Mouse (Mus musculus) activated CD4-positive, CD25-positive, alpha-beta regulatory T cell, adult 4 months (primary cell): ENCODE results near the gene Gm20498. TPM values are rescaled to one million over a fixed set of nuclear protein-coding genes. Genes with fewer than 3 reads are reported as not detected.

Experiments
- ATAC-seq: one replicate; pipeline ENCODE4 v1.8.0; 2017
- polyA plus RNA-seq, 2 experiments: library from polyadenylated mRNA; unstranded; fragments of 100-300 nt; shearing (Covaris generic); gene quantifications; one replicate each; pipeline ENCODE4 v1.2.1; 2017

The Gm20498 gene
- polyA plus RNA-seq, 2 experiments from 2014 or later, result 11.3 to 14.9 TPM

DNA sequence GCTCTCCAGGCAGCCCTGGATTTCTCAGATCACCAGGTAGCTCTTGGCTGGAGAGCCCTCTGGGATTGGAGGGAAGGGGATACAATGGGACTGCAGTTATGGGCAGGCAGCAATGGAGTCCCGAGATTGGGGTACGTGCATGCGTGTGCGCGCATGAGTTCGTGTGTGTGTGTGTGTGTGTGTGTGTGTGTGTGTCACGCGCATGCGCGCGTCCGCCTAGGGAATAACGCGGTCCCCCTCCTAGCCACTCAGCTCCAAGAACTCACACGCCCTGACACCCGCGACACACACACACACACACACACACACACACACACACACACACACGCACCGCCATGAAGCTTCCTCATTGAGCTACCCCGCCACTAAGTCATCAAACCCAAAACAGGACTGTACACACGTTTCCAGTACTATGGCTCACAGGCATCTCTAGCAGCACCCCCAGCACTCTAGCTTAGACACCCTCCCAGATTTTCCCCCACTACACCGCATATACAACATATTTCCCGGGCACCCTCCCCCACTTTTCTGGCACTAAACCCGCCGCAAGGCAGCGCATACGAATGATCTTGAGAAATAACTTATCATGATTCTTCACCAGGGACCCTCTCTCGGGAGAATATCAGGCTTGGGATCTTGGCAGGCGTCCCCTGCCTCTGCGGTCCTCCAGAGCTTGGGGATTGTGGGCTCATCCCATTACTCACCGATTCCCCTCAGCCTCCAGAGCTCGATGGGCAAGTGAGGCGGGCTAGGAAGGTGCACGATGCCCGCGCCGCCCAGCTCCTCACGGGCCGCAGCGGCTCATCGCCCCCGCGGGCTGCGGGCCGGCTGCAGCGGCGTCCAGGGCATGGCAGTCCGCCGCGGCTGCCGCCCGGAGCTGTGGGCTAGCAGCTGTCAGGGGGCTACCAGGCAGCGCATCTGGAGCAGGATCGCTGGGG lies 200.5 kb downstream of the Gm20498 start:
- no peak for ATAC-seq

DNA sequence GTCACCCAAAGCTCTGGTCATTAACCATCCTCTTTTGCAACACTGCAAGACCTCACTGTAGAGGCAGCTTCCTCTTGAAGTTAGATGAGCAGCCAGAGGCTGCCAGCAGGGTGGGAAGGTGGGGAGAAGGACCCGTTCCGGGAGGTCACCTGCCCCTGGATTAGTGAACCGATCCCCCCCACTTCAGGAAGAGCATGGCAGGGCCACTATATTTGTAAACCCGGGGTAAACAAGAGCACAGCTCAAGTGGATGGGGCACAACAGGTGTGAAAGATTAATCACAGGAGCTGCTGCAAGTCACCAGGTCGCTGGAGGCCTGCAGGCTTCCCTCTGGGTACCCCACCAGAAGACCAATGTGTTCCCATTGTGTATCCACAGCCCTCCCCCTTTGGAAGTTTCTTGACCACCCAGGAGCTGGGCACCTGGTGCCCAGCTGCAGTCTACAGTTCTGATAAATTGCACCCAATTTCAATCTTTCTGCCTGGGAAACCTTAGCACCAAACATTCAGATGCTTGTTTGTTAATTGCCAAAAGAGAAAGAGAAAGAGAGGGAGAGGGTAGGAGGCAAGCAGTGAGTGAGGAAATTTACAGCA lies 201.6 kb downstream of the Gm20498 start:
- no peak for ATAC-seq

DNA sequence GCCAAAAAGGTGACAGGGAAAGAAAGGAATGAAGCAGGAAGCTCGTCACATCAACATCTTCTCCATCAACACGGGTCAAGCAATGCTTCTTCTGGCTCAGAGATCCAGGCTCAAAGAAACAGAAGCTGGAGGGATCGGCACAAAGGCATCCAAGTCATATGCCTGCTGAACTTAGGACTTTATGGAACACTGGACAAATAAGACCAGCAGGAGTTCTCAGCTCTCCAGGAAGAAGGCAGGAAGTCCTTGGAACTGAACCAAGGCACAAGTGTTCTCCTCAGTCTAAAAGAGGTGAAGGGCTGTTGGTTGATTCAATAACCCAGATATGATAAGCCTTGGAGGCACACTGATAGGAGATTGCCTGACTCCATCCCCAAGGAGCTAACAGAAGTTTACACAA lies 207.7 kb downstream of the Gm20498 start:
- ATAC-seq, result no peak

DNA sequence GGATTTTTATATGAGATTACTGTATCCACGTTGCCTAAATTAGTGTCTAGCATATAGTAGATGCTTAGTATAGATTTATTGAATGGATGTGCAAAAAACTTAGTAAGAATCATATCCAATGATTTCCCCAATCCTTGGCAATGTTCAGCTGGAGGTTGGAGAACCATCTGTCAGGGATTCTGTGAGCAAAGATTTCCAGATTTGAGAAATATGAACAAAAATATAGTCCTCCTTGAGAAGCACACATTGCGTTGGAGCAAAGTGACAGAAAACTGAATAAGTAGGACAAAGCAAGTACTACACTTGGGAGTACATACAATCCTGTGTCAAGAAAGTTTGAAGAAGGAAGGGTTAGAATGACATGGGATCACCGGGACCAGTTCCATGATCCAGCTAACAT lies 208.6 kb downstream of the Gm20498 start:
- no peak for ATAC-seq

DNA sequence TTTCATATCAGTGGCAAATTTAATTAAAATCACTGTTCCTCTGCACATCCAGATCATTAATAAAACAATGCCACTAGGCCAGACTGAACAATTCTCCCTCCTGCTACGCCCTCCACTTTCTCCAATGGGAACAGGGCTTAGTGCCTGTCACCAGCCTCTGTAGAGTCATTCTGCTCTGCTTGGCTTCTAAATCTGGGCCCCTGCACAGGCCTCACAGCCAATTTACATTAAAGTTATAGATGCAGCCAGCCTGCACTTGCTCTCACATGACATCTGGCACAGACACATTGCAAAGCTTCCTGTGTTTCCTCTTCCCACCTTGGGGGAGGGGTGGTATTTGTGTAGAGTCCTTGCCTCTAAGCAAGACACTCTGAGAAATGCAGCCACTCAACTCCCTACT lies 211.7 kb downstream of the Gm20498 start:
- ATAC-seq, result no peak

DNA sequence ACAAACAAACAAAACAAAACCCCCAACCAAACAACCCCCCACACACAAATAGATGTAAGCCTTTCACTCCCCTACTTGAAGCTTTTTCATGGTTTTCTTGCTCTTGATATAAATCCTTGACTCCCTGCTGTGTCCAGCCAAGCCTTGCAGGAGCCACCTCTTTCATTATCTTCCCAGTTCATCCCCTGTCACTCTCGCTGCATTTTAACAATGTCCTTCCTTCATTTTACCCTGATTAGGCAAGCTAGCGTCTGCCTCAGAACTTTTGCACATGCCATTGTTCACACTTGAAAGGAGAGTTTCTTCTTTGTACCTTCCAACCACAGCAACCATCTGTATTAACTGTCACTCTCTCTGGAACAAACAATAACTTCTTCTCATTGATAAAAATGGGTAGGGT lies 214.9 kb downstream of the Gm20498 start:
- ATAC-seq, result no peak

DNA sequence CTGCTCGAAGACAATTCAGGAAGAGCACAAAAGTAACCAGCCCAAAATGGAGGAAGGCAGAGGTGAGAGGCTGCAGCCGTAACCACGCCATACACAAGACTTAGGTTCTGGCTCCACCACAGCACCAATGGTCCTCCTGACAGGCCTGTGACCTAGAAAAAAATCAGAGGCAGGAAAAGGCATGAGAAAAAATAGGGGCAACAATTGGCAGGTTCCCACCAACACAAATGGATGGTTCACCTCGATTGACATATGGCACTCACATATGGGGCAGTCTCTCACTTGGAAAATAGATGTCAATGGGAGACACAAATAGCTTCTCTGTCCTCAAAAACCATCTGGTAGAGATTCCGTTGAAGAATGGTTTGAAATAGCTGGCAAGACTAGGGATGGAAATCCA lies 216.8 kb downstream of the Gm20498 start:
- ATAC-seq, result no peak

Other genes with a start within 250 kb of the Gm20498 start
- gene Slc8a3, start 199.7 kb downstream of the Gm20498 start, polyA plus RNA-seq, result not detected
- gene Gm4787, start 153.4 kb downstream of the Gm20498 start, polyA plus RNA-seq, result 1 to 10 TPM in 1 of 2 experiments, under 1 TPM in 1; 0.97 to 1.2 TPM
- gene Adam4, start 111.0 kb downstream of the Gm20498 start, polyA plus RNA-seq, result under 1 TPM; 0.44 to 0.68 TPM
- 100 to 1,000 TPM; 140 to 178 TPM for gene Cox16, start 47.8 kb downstream of the Gm20498 start, polyA plus RNA-seq
- 10 to 100 TPM; 66.2 to 71.8 TPM for gene Synj2bp, start within 50 bp of the Gm20498 start, polyA plus RNA-seq
- not detected for gene Adam21, start 35.6 kb upstream of the Gm20498 start, polyA plus RNA-seq
- gene Med6, start 62.1 kb upstream of the Gm20498 start, polyA plus RNA-seq, result 10 to 100 TPM; 28.0 to 28.2 TPM
- not detected for gene Ttc9, start 98.3 kb upstream of the Gm20498 start, polyA plus RNA-seq
- gene Map3k9, start 248.3 kb upstream of the Gm20498 start, polyA plus RNA-seq, result under 1 TPM; 0.13 to 0.26 TPM